Mouse (Mus musculus) neural tube, embryonic 14.5 days (tissue): Measurements from ENCODE around the gene Sash3. TPM values are rescaled to one million over a fixed set of nuclear protein-coding genes. Genes with fewer than 3 reads are reported as not detected.

Experiments used
- ATAC-seq: fragments of 200-750 bp; cut with Nextera tagmentation; 2 replicates; pipeline ENCODE4 v1.8.0; 2017; ENCODE audit warnings: low read depth, mild to moderate bottlenecking, moderate TSS enrichment, moderate library complexity
- H3K27ac ChIP-seq: fragments of 300-500 bp; sonication (generic); 2 replicates; pipeline ENCODE4 v1.5.1; 2014; ENCODE audit warnings: low read depth, mild to moderate bottlenecking, control low read depth, low read length, moderate library complexity, mixed read lengths
- H3K27me3 ChIP-seq: fragments of 300-500 bp; sonication (generic); 2 replicates; pipeline ENCODE4 v1.6.1; 2014; ENCODE audit warnings: low read length; ENCODE audit not compliant: control insufficient read depth, insufficient read depth
- H3K36me3 ChIP-seq: fragments of 300-500 bp; sonication (generic); 2 replicates; pipeline ENCODE4 v1.6.1; 2014; ENCODE audit warnings: low read length, mixed read lengths; ENCODE audit not compliant: control insufficient read depth, insufficient read depth
- H3K4me1 ChIP-seq: fragments of 300-500 bp; sonication (generic); 2 replicates; pipeline ENCODE4 v1.6.1; 2014; ENCODE audit warnings: low read length; ENCODE audit not compliant: control insufficient read depth, insufficient read depth
- H3K4me2 ChIP-seq: fragments of 300-500 bp; sonication (generic); 2 replicates; pipeline ENCODE4 v1.6.1; 2014; ENCODE audit warnings: mild to moderate bottlenecking, low read depth, low read length, control low read depth
- H3K4me3 ChIP-seq: fragments of 300-500 bp; sonication (generic); 2 replicates; pipeline ENCODE4 v1.5.1; 2014; ENCODE audit warnings: low read depth, low read length, control low read depth, mixed read lengths
- H3K9ac ChIP-seq: fragments of 300-500 bp; sonication (generic); replicated peaks from 2 replicates; pipeline ENCODE4 v1.6.1; 2014; ENCODE audit warnings: low read depth, mild to moderate bottlenecking, control low read depth, low read length, mixed read lengths
- H3K9me3 ChIP-seq: fragments of 300-500 bp; sonication (generic); 2 replicates; pipeline ENCODE4 v1.6.1; 2016; ENCODE audit warnings: low read length; ENCODE audit not compliant: control insufficient read depth
- WGBS: fragments of 180-500 bp; shearing (Covaris S2); extraction: QIAGEN DNeasy Blood & Tissue Kit; methylation state at CpG from one replicate; pipeline ENCODE4 v1.1.7; 2014; 5-methylcytosine and 5-hydroxymethylcytosine counted together
- polyA plus RNA-seq: library from polyadenylated mRNA; unstranded; fragments of >200 nt; fragmentation: Nextera tagmentation; extraction: Ambion mirVana; gene quantifications from 2 replicates; pipeline ENCODE4 v1.2.1, GENCODE M21; 2014

Gene Sash3
- polyA plus RNA-seq, 1 experiment from 2014 or later = 0.66 TPM

DNA sequence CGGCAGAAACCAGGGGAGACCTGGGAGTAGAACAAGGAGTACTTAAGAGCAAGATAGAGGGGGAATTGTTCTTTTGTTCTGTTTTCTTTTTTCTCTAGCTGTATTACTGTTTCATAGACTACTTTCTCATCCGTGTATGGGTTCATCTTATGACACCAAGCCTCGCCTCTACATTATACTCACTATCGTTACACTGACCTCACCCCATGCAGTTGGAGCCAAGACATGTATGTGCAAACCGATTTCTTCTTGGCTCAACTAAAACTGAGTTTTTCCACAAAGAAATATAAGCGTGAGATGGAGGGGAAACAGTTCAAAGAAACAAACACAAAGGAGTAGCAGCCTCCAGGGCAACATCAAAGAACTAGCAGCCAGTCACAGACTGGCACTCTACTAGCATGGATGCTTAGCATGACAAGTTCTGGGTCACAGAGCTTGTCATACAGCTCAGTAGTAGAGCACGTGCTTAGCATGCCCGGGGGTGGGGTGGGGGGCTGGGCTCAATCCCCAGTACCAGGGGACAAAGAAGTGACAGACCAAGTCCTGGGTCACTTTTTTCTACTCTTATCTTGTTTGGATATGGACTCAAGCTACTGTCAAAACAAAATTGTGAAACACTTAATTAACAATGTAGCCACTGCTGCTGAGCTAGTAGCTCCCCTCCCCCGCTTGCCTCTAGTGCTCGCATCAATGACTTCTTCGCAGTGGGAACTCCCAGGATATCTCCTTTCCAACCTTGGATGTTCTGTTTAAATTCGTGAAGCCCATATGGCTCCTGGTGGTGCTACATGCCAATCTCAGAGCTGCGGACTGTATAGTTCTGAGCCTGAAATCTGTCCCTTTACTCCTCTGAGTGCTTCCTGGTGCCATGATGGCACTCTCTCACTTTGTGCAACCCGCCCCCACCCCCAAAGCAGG lies 47.3 kb downstream of the Sash3 start:
- Histone ChIP-seq H3K36me3 (no peaks in the 10 kb centered on the region), H3K9me3 (no peaks in the 10 kb centered on the region), H3K4me3 (no peak overlapping the region), H3K27ac (no peak overlapping the region), H3K4me2 (no peak overlapping the region), H3K27me3 (no peaks in the 10 kb centered on the region), H3K9ac (no peak overlapping the region), H3K4me1 (no peaks in the 10 kb centered on the region)
- ATAC-seq = no peak
- 74% methylated on average over 14 of the region's 14 CpGs for WGBS

DNA sequence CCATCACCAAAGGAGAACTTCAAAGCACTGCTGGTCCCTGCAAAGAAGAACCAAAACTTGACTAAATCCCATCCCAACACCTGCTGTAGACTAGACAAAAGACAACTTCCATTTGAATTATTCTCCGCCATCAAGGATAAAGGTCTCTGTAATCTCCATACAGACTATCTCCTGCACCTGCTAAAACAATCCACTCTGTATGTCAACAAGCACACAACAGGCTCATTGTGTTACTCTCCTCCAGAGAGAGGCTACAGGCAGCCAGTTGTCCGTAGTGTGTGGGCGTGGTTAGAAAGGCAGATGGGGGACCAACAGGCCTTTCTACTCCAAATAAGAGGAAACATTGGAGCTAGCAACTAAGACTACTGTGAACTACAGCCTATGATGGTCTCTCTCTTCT lies 51.6 kb downstream of the Sash3 start:
- Histone ChIP-seq H3K27ac (no peak overlapping the region), H3K36me3 (no peaks in the 10 kb centered on the region), H3K9ac (no peak overlapping the region), H3K27me3 (no peaks in the 10 kb centered on the region), H3K9me3 (no peaks in the 10 kb centered on the region), H3K4me2 (no peak overlapping the region), H3K4me1 (no peaks in the 10 kb centered on the region), H3K4me3 (no peak overlapping the region)
- no peak for ATAC-seq
- WGBS = 80% methylated on average over 3 of the region's 3 CpGs

DNA sequence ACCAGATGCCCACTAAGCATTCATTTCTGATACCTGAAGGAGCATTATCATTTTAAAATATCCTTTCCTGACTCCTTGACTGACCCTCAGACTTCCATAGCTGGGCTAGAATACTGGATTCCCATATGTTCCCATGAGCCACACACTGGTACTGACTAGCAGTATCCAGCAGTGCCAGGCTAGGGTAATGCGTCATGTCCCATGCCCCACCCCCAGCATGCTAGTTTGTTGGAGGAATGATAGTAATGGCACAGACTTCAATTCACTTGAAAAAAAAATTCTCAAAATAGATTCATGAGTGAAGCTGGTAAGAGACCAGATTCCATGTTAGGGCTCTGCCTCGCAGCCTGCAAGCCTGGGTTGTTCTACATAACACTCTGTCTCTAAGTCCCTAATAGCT lies 52.8 kb downstream of the Sash3 start:
- H3K9ac ChIP-seq = no peak overlapping the region
- H3K4me3 ChIP-seq = no peak overlapping the region
- H3K4me2 ChIP-seq = no peak overlapping the region
- 84% methylated on average over 2 of the region's 2 CpGs for WGBS
- no peaks in the 10 kb centered on the region for H3K36me3 ChIP-seq
- no peaks in the 10 kb centered on the region for H3K9me3 ChIP-seq
- no peak for ATAC-seq
- no peaks in the 10 kb centered on the region for H3K4me1 ChIP-seq
- H3K27ac ChIP-seq = no peak overlapping the region
- no peaks in the 10 kb centered on the region for H3K27me3 ChIP-seq

DNA sequence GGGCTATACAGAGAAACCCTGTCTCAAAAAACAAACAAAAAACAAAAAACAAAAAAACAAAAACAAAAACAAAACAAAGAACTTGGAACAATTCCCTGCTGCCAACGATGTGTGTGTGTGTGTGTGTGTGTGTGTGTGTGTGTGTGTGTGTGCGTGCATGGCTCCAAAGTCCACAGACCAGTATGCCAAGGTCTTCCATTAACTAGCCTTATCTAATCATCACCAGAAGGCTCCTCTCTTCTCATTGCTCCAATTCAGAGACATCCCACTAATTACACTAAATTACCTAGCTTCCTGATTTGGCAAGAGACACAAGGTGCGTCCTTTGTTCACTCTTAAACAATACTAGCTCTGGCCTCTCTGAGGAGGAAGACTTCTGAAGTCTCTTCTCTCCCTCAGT lies 54.5 kb downstream of the Sash3 start:
- no peak overlapping the region for H3K9ac ChIP-seq
- no peak overlapping the region for H3K27ac ChIP-seq
- 85% methylated on average over 3 of the region's 3 CpGs for WGBS
- H3K4me1 ChIP-seq = no peaks in the 10 kb centered on the region
- H3K4me2 ChIP-seq = no peak overlapping the region
- no peaks in the 10 kb centered on the region for H3K27me3 ChIP-seq
- no peak overlapping the region for H3K4me3 ChIP-seq
- no peaks in the 10 kb centered on the region for H3K36me3 ChIP-seq
- no peaks in the 10 kb centered on the region for H3K9me3 ChIP-seq
- ATAC-seq = no peak

DNA sequence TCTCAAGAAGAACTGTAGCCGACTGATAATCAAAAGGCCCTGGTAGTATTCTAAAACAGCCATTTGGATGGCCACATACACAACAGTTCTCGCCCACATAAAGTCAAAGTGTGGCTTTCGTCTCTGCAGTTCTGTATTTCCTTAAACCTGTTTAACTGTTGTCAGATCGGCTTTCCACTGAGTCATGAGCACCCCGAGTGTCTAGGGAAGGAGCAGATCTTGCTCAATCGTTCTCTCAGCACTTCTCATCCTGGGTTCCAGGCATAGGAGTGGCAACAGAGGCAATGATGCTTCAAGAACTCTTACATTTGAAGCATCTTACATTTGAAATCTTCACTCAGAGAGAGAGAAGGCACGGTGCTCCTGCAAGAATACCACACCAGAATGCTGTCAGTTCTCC lies 55.7 kb downstream of the Sash3 start:
- H3K9me3 ChIP-seq = no peaks in the 10 kb centered on the region
- no peak overlapping the region for H3K4me2 ChIP-seq
- 88% methylated on average over 7 of the region's 7 CpGs for WGBS

DNA sequence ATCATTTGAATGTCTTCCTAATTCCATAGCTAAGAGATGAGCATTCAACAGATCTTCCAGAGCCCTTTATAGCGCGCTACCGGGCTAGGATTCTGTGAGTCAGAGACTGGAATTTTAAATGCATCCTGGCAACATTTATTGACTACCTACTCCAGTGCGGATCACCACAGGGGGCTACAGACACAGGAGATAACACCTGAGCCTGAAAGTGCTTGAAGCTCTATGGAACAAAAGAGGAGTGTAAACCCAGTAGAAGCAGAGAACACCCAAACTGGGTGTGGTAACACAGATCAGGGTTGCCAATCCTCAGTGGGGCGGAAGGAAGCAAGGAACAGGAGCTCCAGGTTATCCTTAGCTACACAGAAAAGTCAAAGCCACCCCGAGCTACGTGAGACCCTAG lies 56.2 kb downstream of the Sash3 start:
- Histone ChIP-seq H3K9ac (no peak overlapping the region), H3K4me2 (no peak overlapping the region), H3K27me3 (no peaks in the 10 kb centered on the region), H3K4me1 (no peaks in the 10 kb centered on the region), H3K36me3 (no peaks in the 10 kb centered on the region), H3K9me3 (no peaks in the 10 kb centered on the region), H3K27ac (no peak overlapping the region), H3K4me3 (no peak overlapping the region)
- 83% methylated on average over 7 of the region's 7 CpGs for WGBS
- ATAC-seq = no peak

More for the DNA sequence above, 55.7 kb downstream of the Sash3 start:
- H3K36me3 ChIP-seq = no peaks in the 10 kb centered on the region
- H3K27me3 ChIP-seq = no peaks in the 10 kb centered on the region
- ATAC-seq = no peak
- no peaks in the 10 kb centered on the region for H3K4me1 ChIP-seq
- no peak overlapping the region for H3K9ac ChIP-seq
- no peak overlapping the region for H3K27ac ChIP-seq
- H3K4me3 ChIP-seq = no peak overlapping the region

DNA sequence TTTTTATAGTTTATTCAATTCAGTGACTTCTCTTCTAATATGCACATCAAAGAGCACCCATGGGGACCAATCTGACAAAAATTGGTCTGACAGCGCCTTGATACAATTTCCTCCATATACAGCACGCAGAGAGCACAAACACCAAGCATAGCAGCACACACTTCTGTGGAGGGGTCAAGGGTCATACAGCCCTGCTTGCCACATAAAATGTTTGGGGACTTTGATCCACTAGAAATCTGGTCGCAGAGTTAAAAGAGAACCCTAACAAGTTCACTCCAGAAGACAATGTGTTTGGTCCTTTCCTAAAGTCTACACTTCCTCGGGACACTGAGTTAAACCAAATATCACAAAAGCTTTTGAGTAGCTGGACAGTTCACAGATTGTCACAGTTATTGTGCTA lies 56.8 kb downstream of the Sash3 start:
- Histone ChIP-seq H3K4me2 (no peak overlapping the region), H3K27me3 (no peaks in the 10 kb centered on the region), H3K9ac (no peak overlapping the region)

DNA sequence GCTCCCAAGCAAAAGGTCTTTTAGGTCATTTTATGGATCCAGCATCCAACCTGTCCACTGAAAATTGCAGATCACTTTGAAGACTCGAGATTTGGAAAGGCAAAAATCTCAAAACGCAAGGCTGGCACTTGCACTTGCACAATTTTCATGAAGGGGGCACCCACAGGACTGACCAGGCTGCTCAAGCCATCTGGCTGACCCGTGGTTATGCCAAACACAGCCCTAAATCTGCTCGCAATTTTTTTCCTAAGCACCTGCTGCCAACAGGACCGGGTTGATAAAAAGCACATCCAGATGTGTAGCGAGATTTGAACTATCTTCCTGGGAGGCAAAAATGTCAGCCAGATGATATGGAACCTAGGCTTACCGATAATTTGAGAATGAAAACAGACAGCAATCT lies 57.5 kb downstream of the Sash3 start:
- ATAC-seq = no peak
- Histone ChIP-seq H3K4me3 (no peak overlapping the region), H3K27me3 (no peaks in the 10 kb centered on the region), H3K4me1 (no peaks in the 10 kb centered on the region), H3K9me3 (no peaks in the 10 kb centered on the region), H3K36me3 (no peaks in the 10 kb centered on the region), H3K27ac (no peak overlapping the region), H3K4me2 (no peak overlapping the region), H3K9ac (no peak overlapping the region)
- WGBS = 82% methylated on average over 7 of the region's 7 CpGs

More for the DNA sequence above, 56.8 kb downstream of the Sash3 start:
- Histone ChIP-seq H3K9me3 (no peaks in the 10 kb centered on the region), H3K4me3 (no peak overlapping the region), H3K27ac (no peak overlapping the region), H3K36me3 (no peaks in the 10 kb centered on the region), H3K4me1 (no peaks in the 10 kb centered on the region)
- 75% methylated on average over 4 of the region's 4 CpGs for WGBS
- ATAC-seq = no peak

DNA sequence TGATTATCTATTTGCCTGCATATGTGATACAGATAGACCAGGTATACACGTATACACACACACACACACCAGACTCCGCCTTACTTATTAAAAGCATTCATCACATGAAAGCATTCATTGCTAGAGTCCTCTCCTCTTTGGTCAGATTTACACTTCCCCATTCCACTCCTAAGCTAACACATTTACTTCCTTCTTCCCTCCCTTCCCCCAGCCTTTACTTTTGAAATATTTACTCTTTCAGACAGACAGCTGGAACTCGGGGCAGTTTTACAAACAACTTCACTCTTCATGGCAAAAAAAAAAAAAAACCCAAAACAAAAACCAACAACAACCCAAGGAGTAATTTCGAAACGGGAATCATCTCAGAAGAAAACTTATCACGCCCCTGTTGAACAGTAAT lies 58.2 kb downstream of the Sash3 start:
- Histone ChIP-seq H3K36me3 (no peaks in the 10 kb centered on the region), H3K4me3 (no peak overlapping the region), H3K27ac (no peak overlapping the region), H3K4me2 (no peak overlapping the region), H3K9me3 (no peaks in the 10 kb centered on the region), H3K9ac (no peak overlapping the region), H3K27me3 (no peaks in the 10 kb centered on the region), H3K4me1 (no peaks in the 10 kb centered on the region)
- no peak for ATAC-seq
- WGBS = 76% methylated on average over 6 of the region's 6 CpGs
